Mouse (Mus musculus) mouse embryonic stem cell (cell line): ENCODE data around the gene Cpsf4l.

Experiments
- in situ Hi-C, 2 experiments: fragments of 300-500 bp; cut with MboI; formaldehyde crosslinking; loops; 1 replicate in 1 of 2; 3 replicates in 1 of 2; pipeline ENCODE4 v1.14.3; 2019 to 2020; ENCODE audit warnings: low sequenced_read_pairs in 2 of 2, low pct_unique_long_range_greater_than_20kb in 1 of 2, mixed read lengths in 1 of 2; ENCODE audit not compliant: unreplicated experiment in 1 of 2

Cpsf4l gene

DNA sequence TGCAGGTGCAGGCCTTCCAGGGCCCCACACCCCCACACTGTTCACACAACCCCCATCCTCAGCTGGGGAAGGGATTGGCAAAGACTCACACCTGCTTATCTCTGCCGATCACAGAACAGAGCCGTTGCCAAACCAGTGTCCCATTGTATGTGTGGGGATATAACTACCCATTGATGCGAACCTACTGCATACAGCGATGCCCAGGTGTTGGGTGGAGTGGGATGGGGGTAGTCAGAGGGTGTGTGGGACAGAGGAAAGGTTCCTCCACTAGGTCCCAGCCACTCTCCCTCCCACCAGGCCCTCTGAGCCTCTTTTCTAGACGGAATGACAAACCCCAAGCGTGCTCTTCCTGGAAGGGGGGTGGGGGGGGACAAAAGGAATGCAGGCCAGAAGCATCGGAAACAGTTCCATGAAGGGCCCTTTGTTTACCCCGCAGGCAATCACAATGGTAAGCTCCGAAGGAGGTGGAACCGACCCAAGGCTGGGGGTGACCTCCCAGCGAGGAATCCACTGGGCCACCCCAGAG, at the start of gene Cpsf4l:
TSS of gene Cpsf4l (minus strand) at position 287 of the 526 bp plus-strand sequence.
- in situ Hi-C loops: no loop called here

DNA sequence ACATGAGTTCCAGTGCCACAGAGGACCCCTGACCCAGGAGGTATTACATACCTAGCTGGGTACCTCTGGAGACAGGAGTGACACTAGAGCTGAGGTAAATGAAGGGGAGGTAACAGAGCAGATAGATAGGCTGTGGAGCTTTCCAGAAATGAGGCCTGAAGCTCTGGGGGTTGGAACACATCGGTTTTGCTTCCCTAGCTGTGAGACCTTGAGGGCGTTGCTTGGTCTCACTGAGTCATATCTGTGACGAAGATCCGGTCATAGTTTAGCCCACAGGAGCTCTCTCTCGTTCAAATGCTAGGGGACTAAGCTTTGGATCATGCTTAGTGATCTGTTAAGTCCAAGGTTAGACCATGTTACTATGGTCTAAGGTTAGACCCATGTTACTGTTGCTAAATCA, 49.0 kb upstream of the Cpsf4l start:
- in situ Hi-C loops: no loop called here

DNA sequence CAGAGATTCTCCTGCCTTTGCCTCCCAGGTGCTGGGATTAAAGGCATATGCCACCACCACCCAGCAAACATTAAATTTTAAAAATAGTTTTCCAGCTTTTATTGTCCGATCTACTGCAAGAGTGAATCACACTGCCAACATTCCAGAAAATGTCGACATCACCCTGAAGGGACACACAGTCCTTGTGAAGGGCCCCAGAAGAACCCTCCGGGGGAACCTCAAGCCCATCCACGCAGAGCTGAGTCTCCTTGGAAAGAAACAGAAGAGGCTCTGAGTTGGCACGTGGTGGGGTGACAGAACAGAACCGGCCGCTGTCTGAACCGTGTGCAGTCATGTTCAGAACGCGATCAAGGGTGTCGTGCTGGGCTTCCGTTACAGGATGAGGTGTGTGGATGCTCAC, 46.8 kb upstream of the Cpsf4l start:
- in situ Hi-C loops: no loop called here

GRCm38 (mm10) chr11:113755878-113756277, 46.1 kb upstream of the Cpsf4l start:
- in situ Hi-C loops: no loop called here

DNA sequence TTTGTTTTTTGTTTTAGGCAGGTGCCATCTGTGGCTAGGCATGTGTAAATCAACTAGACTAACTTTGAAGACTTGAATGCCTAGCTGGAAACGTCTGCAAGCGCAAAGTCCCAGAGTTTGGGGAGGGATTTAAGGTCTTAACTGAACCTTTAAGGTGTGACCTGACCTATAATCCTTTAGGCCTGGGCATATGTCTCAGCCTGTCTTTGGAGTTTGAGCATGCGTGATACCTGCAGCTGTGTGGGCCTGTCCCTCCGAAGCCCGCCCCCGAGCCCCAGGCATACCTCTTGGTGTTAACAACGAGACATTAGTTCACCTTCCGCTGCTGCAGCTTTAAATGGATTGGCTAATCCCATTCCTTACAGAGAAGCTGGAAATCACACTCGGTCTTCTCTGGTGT, 45.0 kb upstream of the Cpsf4l start:
- in situ Hi-C loops: no loop called here

- in situ Hi-C loops: no loop called here
Measured at GRCm38 (mm10) chr11:113752685-113753430, 43.0 kb upstream of the Cpsf4l start.

- in situ Hi-C loops: no loop called here
Measured at GRCm38 (mm10) chr11:113752158-113752661, 42.4 kb upstream of the Cpsf4l start.

GRCm38 (mm10) chr11:113751484-113752084, 41.8 kb upstream of the Cpsf4l start, which contains the start of gene Cdc42ep4:
TSS of gene Cdc42ep4 (minus strand) at chr11:113751881.
- in situ Hi-C loops: no loop called here

GRCm38 (mm10) chr11:113750571-113751483, 41.0 kb upstream of the Cpsf4l start:
- in situ Hi-C loops: no loop called here

GRCm38 (mm10) chr11:113749749-113750351, 40.0 kb upstream of the Cpsf4l start:
- in situ Hi-C loops: no loop called here

GRCm38 (mm10) chr11:113748797-113749521, 39.1 kb upstream of the Cpsf4l start:
- in situ Hi-C loops: no loop called here

GRCm38 (mm10) chr11:113747725-113748380, 38.0 kb upstream of the Cpsf4l start:
- in situ Hi-C loops: no loop called here

DNA sequence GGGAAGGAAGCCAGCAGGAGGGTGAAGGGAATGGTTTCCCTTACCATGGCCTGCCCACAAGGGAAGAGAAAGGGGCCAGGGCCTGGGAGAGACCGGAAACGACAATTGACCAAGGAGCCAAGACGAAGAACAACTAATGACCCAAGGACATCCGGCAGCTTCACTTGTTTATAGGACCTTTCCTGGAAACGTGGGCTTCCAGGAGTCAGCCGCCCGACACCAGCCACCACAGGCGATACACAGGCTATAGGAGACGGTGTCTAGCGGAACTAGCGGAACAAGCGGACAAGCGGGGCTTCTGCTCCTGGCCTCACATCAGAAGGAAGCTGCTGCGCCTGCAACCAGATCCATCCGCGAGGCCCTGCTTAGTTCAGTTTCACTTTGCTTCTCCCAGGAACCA, 37.2 kb upstream of the Cpsf4l start:
- in situ Hi-C loops: no loop called here

GRCm38 (mm10) chr11:113745961-113746360, 36.1 kb upstream of the Cpsf4l start:
- in situ Hi-C loops: no loop called here

- in situ Hi-C loops: no loop called here
Measured at GRCm38 (mm10) chr11:113742998-113743397, 33.2 kb upstream of the Cpsf4l start.

- in situ Hi-C loops: no loop called here
Measured at GRCm38 (mm10) chr11:113740100-113740499, 30.3 kb upstream of the Cpsf4l start.

GRCm38 (mm10) chr11:113739213-113739612, 29.4 kb upstream of the Cpsf4l start:
- in situ Hi-C loops: no loop called here
